Mouse (Mus musculus): ENCODE measurements around the gene Hist1h1a.

GRCm38 (mm10) chr13:23742007-23742406 is 21.5 kb upstream of the Hist1h1a start:
- TF ChIP-seq POLR2A (IDR thresholded peaks at IDR 0.05; ENCODE audit: control insufficient read depth, low read depth, low read length) (no peak), CTCF (IDR thresholded peaks at IDR 0.05; ENCODE audit: control insufficient read depth, insufficient read depth, insufficient replicate concordance, low read depth, low read length) (no peak)

Data from testis, adult 2 months (tissue).